Mouse (Mus musculus) hindlimb bud, embryonic 11.5 days (tissue): ENCODE data around the gene Ghdc.
A peak's percentile ranks its signal among the peaks of the same experiment; 100 is the strongest.
"Not testable (repeated sequence)": the region's sequence is repeated elsewhere in the genome, so short reads cannot be mapped to it uniquely, and the experiment has no call there.

Experiments
- DNase-seq: peaks from one replicate; pipeline ENCODE4 v3.0.0-alpha.2; 2012; ENCODE audit warnings: low read depth, low spot score; ENCODE audit errors: extremely low spot score

Gene Ghdc

GRCm38 (mm10) chr11:100770646-100771408 is at the start of gene Ghdc:
Gene Ghdc, minus strand, starts transcription at chr11:100770957.
- DNase-seq: no peak

DNA sequence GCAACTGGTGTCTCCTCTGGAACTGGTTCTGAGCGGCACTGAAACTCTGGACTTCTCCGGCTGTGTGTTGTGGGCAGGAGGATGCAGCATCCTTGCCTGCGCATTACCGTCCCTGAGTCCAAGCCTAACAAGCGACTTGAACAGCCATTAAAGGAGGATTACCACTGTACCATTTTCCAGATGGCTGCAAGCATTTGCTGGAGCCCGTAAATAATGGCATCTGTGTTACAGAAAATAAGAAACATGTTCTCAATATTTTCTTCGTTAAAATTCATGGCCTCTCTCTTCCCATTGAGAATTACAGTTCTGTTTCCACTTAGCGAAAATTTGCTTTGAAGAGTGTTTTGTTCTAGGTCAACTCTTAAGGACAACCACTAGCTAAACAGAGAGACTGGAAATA is 49.3 kb upstream of the Ghdc start:
- peak; percentile 73 for DNase-seq

DNA sequence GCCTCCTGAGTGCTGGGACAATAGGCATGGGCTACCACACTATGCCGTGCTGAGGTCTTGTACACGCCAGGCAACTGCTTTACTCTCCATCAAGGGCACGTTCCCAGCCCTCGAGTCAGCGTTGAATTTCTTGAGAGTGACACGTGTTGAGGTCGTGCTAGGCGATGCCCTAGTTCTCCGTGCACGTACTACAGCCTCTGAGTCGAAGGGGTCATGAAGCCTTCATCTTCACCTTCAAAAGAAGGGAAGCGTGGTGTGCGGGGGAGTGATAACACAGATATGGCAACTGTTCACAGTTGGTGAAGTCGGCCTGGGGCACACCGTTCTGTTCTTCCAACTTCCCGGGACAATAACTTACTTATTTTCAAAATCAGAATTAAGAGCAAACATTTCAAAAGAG is 48.9 kb upstream of the Ghdc start:
- DNase-seq: no peak

DNA sequence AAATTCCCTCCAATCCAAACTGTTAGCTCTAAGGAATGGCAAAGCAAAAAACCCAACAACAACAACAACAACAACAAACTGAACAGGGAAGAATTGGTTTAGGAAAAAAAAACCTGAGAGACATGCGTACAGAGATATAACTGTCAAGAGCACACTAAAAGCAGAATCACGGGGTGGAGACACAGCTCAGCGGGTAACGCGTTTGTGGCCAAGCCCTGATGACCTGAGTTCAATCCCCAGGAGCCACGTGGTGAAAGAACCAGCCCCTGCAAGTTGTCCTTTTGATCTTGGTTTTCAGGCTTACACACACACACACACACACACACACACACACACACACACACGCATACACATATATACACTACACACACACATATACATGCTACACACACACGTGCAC is 48.3 kb upstream of the Ghdc start:
- DNase-seq: no peak

GRCm38 (mm10) chr11:100818359-100819012 is 47.7 kb upstream of the Ghdc start:
- no peak for DNase-seq

DNA sequence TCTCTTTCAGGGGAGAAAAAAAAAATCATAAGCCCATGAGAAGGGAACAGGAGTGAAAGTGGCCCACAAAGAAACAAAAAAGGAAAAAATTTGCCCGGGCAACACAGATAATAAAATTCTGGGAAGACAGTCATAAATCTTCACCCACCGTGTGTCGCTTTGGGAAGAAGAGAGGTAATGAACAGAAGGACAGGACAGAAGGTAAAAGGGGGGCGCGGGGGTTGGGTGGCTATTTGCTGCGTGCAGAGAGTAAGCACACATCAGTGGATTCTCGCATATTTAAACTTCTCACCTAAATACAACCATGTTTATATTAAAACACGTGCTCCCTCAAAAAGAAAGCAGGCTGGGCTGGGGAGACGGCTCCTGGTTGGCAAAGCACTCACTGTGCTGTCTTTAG is 46.6 kb upstream of the Ghdc start:
- DNase-seq: no peak

- no peak for DNase-seq
Measured at GRCm38 (mm10) chr11:100816801-100817200, 46.0 kb upstream of the Ghdc start.

- DNase-seq: no peak
Measured at GRCm38 (mm10) chr11:100816342-100816741, 45.6 kb upstream of the Ghdc start.

GRCm38 (mm10) chr11:100814498-100814897 is 43.7 kb upstream of the Ghdc start:
- DNase-seq: no peak

- no peak for DNase-seq
Measured at GRCm38 (mm10) chr11:100811132-100811531, 40.4 kb upstream of the Ghdc start.

GRCm38 (mm10) chr11:100810516-100810915 is 39.8 kb upstream of the Ghdc start:
- no peak for DNase-seq

- no peak for DNase-seq
Measured at GRCm38 (mm10) chr11:100806380-100807305, 35.9 kb upstream of the Ghdc start.

DNA sequence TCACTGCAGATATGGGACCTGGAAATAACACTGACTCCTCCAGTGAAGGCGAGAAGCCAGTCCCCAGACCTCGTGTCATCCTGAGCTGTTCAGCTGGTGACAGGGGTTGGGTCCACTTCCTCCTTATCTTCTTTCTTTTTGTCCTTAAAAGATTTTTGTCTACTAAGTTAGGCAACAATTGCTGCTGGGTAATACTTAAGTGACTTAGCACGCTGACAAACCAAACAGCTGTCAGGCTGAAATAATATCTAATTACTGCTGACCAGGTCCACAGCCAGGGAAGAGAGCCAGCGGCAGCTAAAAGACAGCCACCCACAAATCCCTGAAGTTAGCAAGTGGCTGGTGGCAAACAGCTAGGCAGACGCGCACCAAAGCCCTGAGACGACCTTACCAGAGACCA is 34.8 kb upstream of the Ghdc start:
- DNase-seq: no peak

DNA sequence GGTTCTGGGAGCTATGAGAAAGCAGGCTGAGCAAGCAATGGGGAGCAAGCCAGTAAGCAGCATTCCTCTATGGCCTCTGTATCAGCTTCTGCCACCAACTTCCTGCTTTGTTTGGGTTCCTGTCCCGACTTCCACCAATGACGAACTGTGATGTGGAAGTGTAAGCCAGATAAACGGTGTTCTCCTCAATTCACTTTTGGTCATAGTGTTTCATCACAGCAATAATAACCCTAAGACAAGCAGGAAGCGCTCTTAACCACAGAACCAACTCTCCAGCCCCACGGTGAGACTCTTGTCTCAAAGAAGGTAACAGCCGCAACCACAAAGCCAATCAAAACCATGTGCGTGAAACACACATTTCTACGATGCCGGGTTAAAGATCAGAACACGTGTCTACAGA is 33.7 kb upstream of the Ghdc start:
- DNase-seq: no peak

DNA sequence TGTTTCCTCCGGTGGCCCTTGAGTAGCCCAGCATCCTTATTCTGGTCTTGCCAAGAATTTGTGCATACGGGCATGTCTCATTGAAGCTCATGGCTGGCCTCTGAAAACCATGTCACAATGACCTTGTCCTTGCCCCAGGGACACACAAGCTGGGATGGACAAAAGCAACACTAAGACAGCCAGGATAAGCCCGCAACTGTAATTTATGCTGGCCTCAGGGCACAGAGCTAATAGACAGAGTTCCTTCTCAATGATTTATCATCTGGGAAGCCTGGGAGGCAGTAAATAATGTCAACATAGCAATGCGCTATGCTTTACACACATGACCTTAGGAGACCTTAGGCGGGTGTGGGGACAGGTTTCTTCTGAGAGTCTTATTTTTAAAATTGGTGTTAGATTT is 28.7 kb upstream of the Ghdc start:
- DNase-seq: no peak

DNA sequence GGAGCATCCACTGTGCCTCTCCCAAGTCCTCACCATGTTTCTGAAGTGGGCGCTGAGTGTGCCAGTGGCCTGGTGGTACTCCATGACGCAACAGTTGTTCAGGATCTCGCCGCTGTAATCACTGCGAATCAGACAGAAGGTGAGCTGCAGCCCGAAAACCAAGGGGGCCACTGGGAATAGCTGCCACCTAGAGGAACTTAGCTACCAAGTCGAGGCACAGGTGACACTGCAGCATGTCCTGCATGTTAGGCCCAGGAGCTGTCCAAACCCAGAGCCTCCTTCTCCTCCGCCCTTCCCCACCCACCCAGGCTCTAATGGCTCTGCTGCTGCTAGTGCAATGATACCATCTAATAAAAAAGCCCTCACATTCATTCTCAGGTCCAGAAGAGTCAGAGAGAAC is 25.8 kb upstream of the Ghdc start:
- DNase-seq: no peak

GRCm38 (mm10) chr11:100795386-100795785 is 24.6 kb upstream of the Ghdc start:
- no peak for DNase-seq

GRCm38 (mm10) chr11:100791457-100792049 is 20.8 kb upstream of the Ghdc start:
- DNase-seq: no peak

- DNase-seq: not testable (repeated sequence)
Measured at GRCm38 (mm10) chr11:100790644-100791043, 19.9 kb upstream of the Ghdc start.

DNA sequence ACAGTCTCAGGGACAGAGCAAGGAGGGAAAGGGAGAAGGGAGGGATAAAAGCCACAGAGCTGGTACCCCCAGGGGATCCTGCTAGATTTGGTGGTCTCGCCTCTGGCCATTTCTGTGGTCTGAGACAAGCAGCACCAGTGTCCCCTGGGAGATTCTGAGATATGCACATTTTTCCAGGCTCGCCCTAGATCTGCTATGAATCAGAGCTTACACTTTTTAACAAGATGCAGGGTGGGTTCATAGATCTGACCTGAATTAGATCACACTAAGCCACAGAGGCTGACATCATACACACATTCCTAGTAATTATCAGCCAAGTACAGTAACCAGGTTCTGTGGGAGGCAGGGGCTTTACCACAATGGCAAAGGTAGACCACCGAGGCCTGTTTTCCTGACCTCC is 18.9 kb upstream of the Ghdc start:
- DNase-seq: no peak

- no peak for DNase-seq
Measured at GRCm38 (mm10) chr11:100785774-100786173, 15.0 kb upstream of the Ghdc start.
